ENCODE assay signal across 26 mouse cellular contexts in genomic region chr10:3720296-3720695, GRCm38 (mm10).
"Had no signal": no experiment of that assay in that cellular context is flagged by ENCODE, and none has a peak within 500 bp of the region (broad histone marks: within the 10 kb centered on the region; RNA-seq: fewer than 3 reads in every experiment).

No protein-coding gene starts in this region.

- H3K36me3 ChIP-seq: heart, embryonic 15.5 days; hindbrain, embryonic 12.5 days; kidney, embryonic 15.5 days; limb, embryonic 12.5 days; limb, embryonic 15.5 days; liver, embryonic 12.5 days had no signal

- H3K9me3 ChIP-seq: heart, embryonic 15.5 days; hindbrain, embryonic 12.5 days; kidney, embryonic 15.5 days; limb, embryonic 12.5 days; limb, embryonic 15.5 days; liver, embryonic 12.5 days had no signal

- DNase-seq: forebrain, postnatal 0 days; gastrocnemius, postnatal 14 days; gastrocnemius, postnatal 36 days; heart, adult 11 months; heart, adult 2 months; heart, postnatal 14 days; heart, postnatal 36 days; kidney, adult 11 months; kidney, adult 2 months; kidney, adult 9 months; kidney, postnatal 14 days; kidney, postnatal 36 days; layer of hippocampus, adult 9-11 months; layer of hippocampus, postnatal 36 days; left cerebral cortex, postnatal 4 days had no signal

- H3K9ac ChIP-seq: forebrain, postnatal 0 days; heart, embryonic 15.5 days; hindbrain, embryonic 12.5 days; hindbrain, embryonic 14.5 days; kidney, embryonic 15.5 days; limb, embryonic 12.5 days; limb, embryonic 15.5 days; liver, embryonic 12.5 days had no signal

- H3K4me1 ChIP-seq: limb, embryonic 15.5 days; liver, embryonic 12.5 days had no signal

- H3K4me3 ChIP-seq: heart, adult 2 months; heart, embryonic 15.5 days; hindbrain, embryonic 12.5 days; kidney, embryonic 15.5 days; limb, embryonic 12.5 days; limb, embryonic 15.5 days; liver, embryonic 12.5 days had no signal

- H3K4me2 ChIP-seq: heart, embryonic 11.5 days; heart, embryonic 15.5 days; hindbrain, embryonic 12.5 days; hindbrain, embryonic 14.5 days; kidney, embryonic 15.5 days; limb, embryonic 12.5 days; limb, embryonic 15.5 days; liver, embryonic 12.5 days had no signal

- H3K27ac ChIP-seq: heart, adult 2 months; heart, embryonic 15.5 days; hindbrain, embryonic 12.5 days; hindbrain, embryonic 14.5 days; kidney, embryonic 15.5 days; kidney, postnatal 0 days; limb, embryonic 12.5 days; limb, embryonic 15.5 days; liver, embryonic 12.5 days had no signal

- ATAC-seq: forebrain, postnatal 0 days; hindbrain, embryonic 16.5 days; intestine, embryonic 16.5 days; liver, embryonic 12.5 days had no signal

- H3K27me3 ChIP-seq: heart, embryonic 15.5 days; hindbrain, embryonic 12.5 days; kidney, embryonic 15.5 days; limb, embryonic 12.5 days; limb, embryonic 15.5 days; liver, embryonic 12.5 days had no signal
